Mouse (Mus musculus): ENCODE data around the gene Gm42906. TPM values are rescaled to one million over a fixed set of nuclear protein-coding genes. Genes with fewer than 3 reads are reported as not detected.

The Gm42906 gene
- total and polyA plus RNA-seq, 3 experiments: not detected

- Histone ChIP-seq H3K9me3 (replicated peaks; ENCODE audit: insufficient read depth, low read length) (no peaks in the 10 kb centered on the region; the same call in 1 of the 2 replicates), H3K4me1 (ENCODE audit: control insufficient read depth in 1 of 2, insufficient read depth in 2 of 2, low read length in 2 of 2) (no peaks in the 10 kb centered on the region), H3K4me3 (ENCODE audit: control insufficient read depth in 1 of 2, insufficient read depth in 1 of 2, low read depth in 2 of 2, low read length in 2 of 2) (no peak overlapping the region), H3K27ac (ENCODE audit: control insufficient read depth, low read depth, low read length) (no peak overlapping the region), H3K27me3 (ENCODE audit: control insufficient read depth in 1 of 2, insufficient read depth in 2 of 2, low read length in 2 of 2) (no peaks in the 10 kb centered on the region), H3K79me2 (ENCODE audit: control insufficient read depth, insufficient read depth, low read length, poor library complexity) (no peaks in the 10 kb centered on the region), H3K9ac (ENCODE audit: control insufficient read depth, low read depth, low read length, poor library complexity, severe bottlenecking) (no peak overlapping the region), H3K36me3 (ENCODE audit: control insufficient read depth in 1 of 2, insufficient read depth in 2 of 2, low read length in 2 of 2) (no peaks in the 10 kb centered on the region)
- TF ChIP-seq MYC (IDR thresholded peaks at IDR 0.05; ENCODE audit: low read depth, low read length): no peak
- no peak for TF ChIP-seq MAX (IDR thresholded peaks at IDR 0.05; ENCODE audit: low read length)
- TF ChIP-seq TBP (IDR thresholded peaks at IDR 0.05; ENCODE audit: low read depth, low read length): no peak
- TF ChIP-seq MEF2A (IDR thresholded peaks at IDR 0.05; ENCODE audit: extremely low read depth, insufficient replicate concordance, low read depth, low read length, poor library complexity, severe bottlenecking): no peak
- no peak for TF ChIP-seq POLR2A (IDR thresholded peaks at IDR 0.05; ENCODE audit: control insufficient read depth in 1 of 2, insufficient read depth in 1 of 2, low read depth in 1 of 2, low read length in 2 of 2, poor library complexity in 1 of 2)
- no peak for TF ChIP-seq POLR2AphosphoS2 (IDR thresholded peaks at IDR 0.05; ENCODE audit: low read length)
- no peak for TF ChIP-seq NELFE (IDR thresholded peaks at IDR 0.05; ENCODE audit: low read depth, low read length)
- TF ChIP-seq UBTF (IDR thresholded peaks at IDR 0.05; ENCODE audit: borderline replicate concordance, insufficient read depth, low read depth, low read length): no peak
- no peak for TF ChIP-seq ELF1 (IDR thresholded peaks at IDR 0.05; ENCODE audit: low read depth, low read length)
- no peak for TF ChIP-seq KAT2A (conservative IDR thresholded peaks at IDR 0.05; ENCODE audit: low read depth, low read length)
- TF ChIP-seq MYB (IDR thresholded peaks at IDR 0.05; ENCODE audit: low read depth, low read length): no peak
- TF ChIP-seq ETS1 (IDR thresholded peaks at IDR 0.05; ENCODE audit: low read depth, low read length): no peak
- no peak for TF ChIP-seq ZKSCAN1 (IDR thresholded peaks at IDR 0.05; ENCODE audit: low read depth, low read length)
- no peak for TF ChIP-seq POLR2AphosphoS5 (IDR thresholded peaks at IDR 0.05; ENCODE audit: borderline replicate concordance, low read depth, low read length)
- no peak for TF ChIP-seq TCF12 (IDR thresholded peaks at IDR 0.05; ENCODE audit: low read depth, low read length)
- no peak for TF ChIP-seq GATA1 (IDR thresholded peaks at IDR 0.05; ENCODE audit: low read depth, low read length)
- no peak for DNase-seq (ENCODE audit: low read depth, low spot score)
These were observed 353.7 kb downstream of the Gm42906 start for GRCm38 (mm10) chr5:151074282-151074681.

GRCm38 (mm10) chr5:151071430-151071829, 356.5 kb downstream of the Gm42906 start:
- Histone ChIP-seq H3K9me3 (replicated peaks; ENCODE audit: insufficient read depth, low read length) (no peaks in the 10 kb centered on the region; the same call in 1 of the 2 replicates), H3K4me1 (ENCODE audit: control insufficient read depth in 1 of 2, insufficient read depth in 2 of 2, low read length in 2 of 2) (no peaks in the 10 kb centered on the region), H3K36me3 (ENCODE audit: control insufficient read depth in 1 of 2, insufficient read depth in 2 of 2, low read length in 2 of 2) (no peaks in the 10 kb centered on the region), H3K79me2 (ENCODE audit: control insufficient read depth, insufficient read depth, low read length, poor library complexity) (no peaks in the 10 kb centered on the region), H3K27me3 (ENCODE audit: control insufficient read depth in 1 of 2, insufficient read depth in 2 of 2, low read length in 2 of 2) (no peaks in the 10 kb centered on the region), H3K9ac (ENCODE audit: control insufficient read depth, low read depth, low read length, poor library complexity, severe bottlenecking) (no peak overlapping the region), H3K27ac (ENCODE audit: control insufficient read depth, low read depth, low read length) (no peak overlapping the region), H3K4me3 (ENCODE audit: control insufficient read depth in 1 of 2, insufficient read depth in 1 of 2, low read depth in 2 of 2, low read length in 2 of 2) (no peak overlapping the region)
- no peak for DNase-seq (ENCODE audit: low read depth, low spot score)
- no peak for TF ChIP-seq USF1 (IDR thresholded peaks at IDR 0.05; ENCODE audit: low read depth, low read length)
- TF ChIP-seq MAZ (IDR thresholded peaks at IDR 0.05; ENCODE audit: low read depth, low read length): no peak
- TF ChIP-seq KAT2A (conservative IDR thresholded peaks at IDR 0.05; ENCODE audit: low read depth, low read length): no peak
- no peak for TF ChIP-seq GABPA (IDR thresholded peaks at IDR 0.05; ENCODE audit: low read depth, low read length)
- no peak for TF ChIP-seq USF2 (IDR thresholded peaks at IDR 0.05; ENCODE audit: borderline replicate concordance in 1 of 2, insufficient read depth in 1 of 2, low read depth in 1 of 2, low read length in 2 of 2)

Data from MEL (cell line).